Mouse (Mus musculus): Measurements from ENCODE around the gene Samm50. TPM values are rescaled to one million over a fixed set of nuclear protein-coding genes. Genes with fewer than 3 reads are reported as not detected.

Samm50 gene
- 104 TPM for polyA plus RNA-seq (2017; shearing (Covaris generic))

GRCm38 (mm10) chr15:84192058-84192791 lies at the start of gene Samm50:
Gene Samm50, plus strand, starts transcription at chr15:84192241.

GRCm38 (mm10) chr15:84167600-84167999 lies 24.4 kb upstream of the Samm50 start, which contains the start of gene Pnpla3:
Gene Pnpla3, plus strand, starts transcription at chr15:84167837.

GRCm38 (mm10) chr15:84231721-84232561 lies 39.9 kb downstream of the Samm50 start, which contains the start of gene Parvb:
Gene Parvb, plus strand, starts transcription at chr15:84232043.

Other genes with a start within 250 kb of the Samm50 start
- not detected for gene Efcab6, start 126.9 kb upstream of the Samm50 start, polyA plus RNA-seq (2017; shearing (Covaris generic))
- gene Sult4a1, start 86.5 kb upstream of the Samm50 start, polyA plus RNA-seq (2017; shearing (Covaris generic)) = not detected
- gene Pnpla5, start 69.1 kb upstream of the Samm50 start, polyA plus RNA-seq (2017; shearing (Covaris generic)) = not detected
- gene Pnpla3, start 24.4 kb upstream of the Samm50 start, polyA plus RNA-seq (2017; shearing (Covaris generic)) = not detected
- 0.86 TPM for gene Parvb, start 39.8 kb downstream of the Samm50 start, polyA plus RNA-seq (2017; shearing (Covaris generic))
- gene Parvg, start 131.8 kb downstream of the Samm50 start, polyA plus RNA-seq (2017; shearing (Covaris generic)) = 83.1 TPM